Mouse (Mus musculus) forebrain, embryonic 11.5 days (tissue): ENCODE measurements at regions not wholly inside any gene's neighbourhood (a gene's known extent, or its start where the extent isn't known, plus 50 kb on each side); places are given as distances from the start of the nearest gene placed in this dataset.

Source experiments
- ATAC-seq: fragments of 200-750 bp; cut with Nextera tagmentation; replicated peaks from 2 replicates; pipeline ENCODE4 v1.8.0; 2017; ENCODE audit warnings: moderate TSS enrichment; ENCODE audit not compliant: low FRiP score
- DNase-seq: peaks from one replicate; pipeline ENCODE4 v3.0.0-alpha.2; 2017; ENCODE audit warnings: low spot score
- H3K27ac ChIP-seq: fragments of 300-500 bp; sonication (generic); 2 replicates; pipeline ENCODE4 v1.5.1; 2014; ENCODE audit warnings: low read depth, low read length
- H3K27me3 ChIP-seq: fragments of 300-500 bp; sonication (generic); 2 replicates; pipeline ENCODE4 v1.6.1; 2014; ENCODE audit warnings: mild to moderate bottlenecking, low read length, mixed read lengths; ENCODE audit not compliant: control insufficient read depth, insufficient read depth
- H3K36me3 ChIP-seq: fragments of 300-500 bp; sonication (generic); 2 replicates; pipeline ENCODE4 v1.6.1; 2014; ENCODE audit warnings: mild to moderate bottlenecking, low read length, moderate library complexity, mixed read lengths; ENCODE audit not compliant: control insufficient read depth, insufficient read depth
- H3K4me1 ChIP-seq: fragments of 300-500 bp; sonication (generic); replicated peaks from 2 replicates; pipeline ENCODE4 v1.6.1; 2014; ENCODE audit warnings: low read length, mixed read lengths; ENCODE audit not compliant: control insufficient read depth, insufficient read depth
- H3K4me2 ChIP-seq: fragments of 300-500 bp; sonication (generic); 2 replicates; pipeline ENCODE4 v1.6.1; 2014; ENCODE audit warnings: low read depth, mild to moderate bottlenecking, low read length, moderate library complexity, mixed read lengths; ENCODE audit not compliant: severe bottlenecking
- H3K4me3 ChIP-seq: fragments of 300-500 bp; sonication (generic); 2 replicates; pipeline ENCODE4 v1.5.1; 2014; ENCODE audit warnings: low read depth, low read length
- H3K9ac ChIP-seq: fragments of 300-500 bp; sonication (generic); 2 replicates; pipeline ENCODE4 v1.6.1; 2014; ENCODE audit warnings: low read length
- H3K9me3 ChIP-seq: fragments of 300-500 bp; sonication (generic); 2 replicates; pipeline ENCODE4 v1.6.1; 2016; ENCODE audit warnings: low read length, mixed read lengths; ENCODE audit not compliant: control insufficient read depth
- WGBS: fragments of 180-500 bp; shearing (Covaris S2); extraction: QIAGEN DNeasy Blood & Tissue Kit; methylation state at CpG from one replicate; pipeline ENCODE4 v1.1.7; 2014; 5-methylcytosine and 5-hydroxymethylcytosine counted together

DNA sequence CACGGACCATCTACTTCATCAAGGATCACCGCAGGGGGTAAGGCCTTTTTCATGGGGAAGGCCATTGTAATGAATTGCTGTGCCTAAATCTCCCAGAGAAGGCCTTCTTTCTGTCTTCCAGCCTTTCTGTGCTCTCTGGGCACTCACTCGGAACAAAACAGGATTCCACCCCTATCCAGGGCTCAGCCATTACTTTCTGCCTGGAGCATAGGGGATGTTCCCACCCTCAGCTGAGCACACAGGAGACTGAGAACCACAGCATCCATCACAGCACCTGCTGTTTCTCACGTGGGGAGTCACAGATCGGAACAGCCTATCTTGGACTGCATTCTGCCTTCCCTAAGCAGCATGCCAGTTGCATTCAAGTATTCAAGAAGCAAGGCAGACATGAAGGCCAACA lies 4071.8 kb upstream of the Gm7489 start:
- H3K9ac ChIP-seq = no peak overlapping the region
- H3K27me3 ChIP-seq = no peaks in the 10 kb centered on the region
- no peaks in the 10 kb centered on the region for H3K9me3 ChIP-seq
- ATAC-seq = no peak
- no peak for DNase-seq
- H3K4me1 ChIP-seq = no peaks in the 10 kb centered on the region
- H3K36me3 ChIP-seq = no peaks in the 10 kb centered on the region
- no peak overlapping the region for H3K4me3 ChIP-seq
- H3K4me2 ChIP-seq = no peak overlapping the region
- H3K27ac ChIP-seq = no peak overlapping the region
- 62% methylated on average over 5 of the region's 5 CpGs for WGBS

DNA sequence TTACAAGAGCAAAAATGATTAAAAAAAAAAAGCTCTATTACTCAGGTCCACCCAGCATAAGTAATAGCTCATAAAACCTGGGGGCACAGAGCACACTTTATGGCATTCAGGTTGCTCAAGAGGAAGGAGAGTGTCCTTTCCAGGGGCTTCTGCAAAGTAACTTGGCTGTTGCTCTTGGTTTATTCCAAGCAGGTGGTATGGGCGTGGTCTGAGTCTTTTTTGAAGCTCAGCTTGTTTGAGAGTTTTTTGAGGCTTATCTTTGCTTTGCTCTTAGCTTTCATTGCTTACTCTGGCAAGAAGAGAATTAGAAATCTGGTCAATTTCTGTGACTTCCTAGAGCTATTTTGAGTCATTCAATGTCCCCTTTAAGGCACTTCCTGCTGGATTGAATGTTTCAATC lies 4024.4 kb upstream of the Gm7489 start:
- Histone ChIP-seq H3K27me3 (no peaks in the 10 kb centered on the region), H3K9me3 (no peaks in the 10 kb centered on the region), H3K36me3 (no peaks in the 10 kb centered on the region), H3K4me3 (no peak overlapping the region), H3K9ac (no peak overlapping the region), H3K4me2 (no peak overlapping the region), H3K27ac (no peak overlapping the region), H3K4me1 (no peaks in the 10 kb centered on the region)
- WGBS = 83% methylated on average over 1 of the region's 1 CpGs
- DNase-seq (no peak), ATAC-seq (no peak)

GRCm38 (mm10) chr15:49874555-49874954 lies 4010.2 kb upstream of the Gm7489 start:
- H3K4me1 ChIP-seq = no peaks in the 10 kb centered on the region
- no peaks in the 10 kb centered on the region for H3K9me3 ChIP-seq
- H3K4me3 ChIP-seq = no peak overlapping the region
- ATAC-seq = peak; percentile 90
- H3K9ac ChIP-seq = no peak overlapping the region
- H3K27me3 ChIP-seq = no peaks in the 10 kb centered on the region
- no peak overlapping the region for H3K27ac ChIP-seq
- no peaks in the 10 kb centered on the region for H3K36me3 ChIP-seq
- no peak overlapping the region for H3K4me2 ChIP-seq
- whole genome bisulfite sequencing = 40% methylated on average over 4 of the region's 4 CpGs
- no peak for DNase-seq

- H3K9ac ChIP-seq = no peak overlapping the region
- DNase-seq (no peak), ATAC-seq (no peak)
- H3K27ac ChIP-seq = no peak overlapping the region
- H3K4me3 ChIP-seq = no peak overlapping the region
- no peaks in the 10 kb centered on the region for H3K27me3 ChIP-seq
- H3K36me3 ChIP-seq = no peaks in the 10 kb centered on the region
- H3K9me3 ChIP-seq = no peaks in the 10 kb centered on the region
- H3K4me2 ChIP-seq = no peak overlapping the region
- H3K4me1 ChIP-seq = no peaks in the 10 kb centered on the region
Observed at GRCm38 (mm10) chr15:49885947-49886346, 3998.8 kb upstream of the Gm7489 start.

GRCm38 (mm10) chr15:49896045-49896444 lies 3988.7 kb upstream of the Gm7489 start:
- H3K9ac ChIP-seq = no peak overlapping the region
- DNase-seq (no peak), ATAC-seq (no peak)
- H3K4me3 ChIP-seq = no peak overlapping the region
- no peaks in the 10 kb centered on the region for H3K27me3 ChIP-seq
- H3K4me1 ChIP-seq = no peaks in the 10 kb centered on the region
- H3K9me3 ChIP-seq = no peaks in the 10 kb centered on the region
- H3K4me2 ChIP-seq = no peak overlapping the region
- H3K36me3 ChIP-seq = no peaks in the 10 kb centered on the region
- H3K27ac ChIP-seq = no peak overlapping the region
- 79% methylated on average over 4 of the region's 4 CpGs for WGBS

- 76% methylated on average over 3 of the region's 3 CpGs for WGBS
- DNase-seq = no peak
- H3K4me1 ChIP-seq = no peaks in the 10 kb centered on the region
- H3K9me3 ChIP-seq = no peaks in the 10 kb centered on the region
- H3K27me3 ChIP-seq = no peaks in the 10 kb centered on the region
- H3K4me2 ChIP-seq = no peak overlapping the region
- no peak overlapping the region for H3K4me3 ChIP-seq
- no peak overlapping the region for H3K27ac ChIP-seq
- no peaks in the 10 kb centered on the region for H3K36me3 ChIP-seq
- no peak overlapping the region for H3K9ac ChIP-seq
- no peak for ATAC-seq
Observed at GRCm38 (mm10) chr15:49898783-49899182, 3985.9 kb upstream of the Gm7489 start.

- ATAC-seq (no peak), DNase-seq (no peak)
- H3K27ac ChIP-seq = no peak overlapping the region
- H3K4me1 ChIP-seq = no peaks in the 10 kb centered on the region
- WGBS = 77% methylated on average over 2 of the region's 2 CpGs
- H3K9me3 ChIP-seq = no peaks in the 10 kb centered on the region
- no peaks in the 10 kb centered on the region for H3K27me3 ChIP-seq
- H3K4me3 ChIP-seq = no peak overlapping the region
- no peak overlapping the region for H3K9ac ChIP-seq
- H3K4me2 ChIP-seq = no peak overlapping the region
- no peaks in the 10 kb centered on the region for H3K36me3 ChIP-seq
Observed at GRCm38 (mm10) chr15:49899782-49900181, 3984.9 kb upstream of the Gm7489 start.
